Mouse (Mus musculus): Measurements from ENCODE around the gene Slc15a5. TPM values are rescaled to one million over a fixed set of nuclear protein-coding genes. Genes with fewer than 3 reads are reported as not detected.

Slc15a5 gene
- polyA plus RNA-seq (2012; rRNA removed) = 0.07 TPM in 1 of 2 replicates, not detected in the other

GRCm38 (mm10) chr6:138079816-138080215 lies at the start of gene Slc15a5:
Gene Slc15a5, minus strand, starts transcription at chr6:138079916.

Other genes starting within 250 kb of the Slc15a5 start
- gene Mgst1, start 60.4 kb upstream of the Slc15a5 start, polyA plus RNA-seq (2012; rRNA removed) = 1,094 and 1,359 TPM in 2 replicates